Mouse (Mus musculus): ENCODE results near the gene Camk1d.

Gene Camk1d

DNA sequence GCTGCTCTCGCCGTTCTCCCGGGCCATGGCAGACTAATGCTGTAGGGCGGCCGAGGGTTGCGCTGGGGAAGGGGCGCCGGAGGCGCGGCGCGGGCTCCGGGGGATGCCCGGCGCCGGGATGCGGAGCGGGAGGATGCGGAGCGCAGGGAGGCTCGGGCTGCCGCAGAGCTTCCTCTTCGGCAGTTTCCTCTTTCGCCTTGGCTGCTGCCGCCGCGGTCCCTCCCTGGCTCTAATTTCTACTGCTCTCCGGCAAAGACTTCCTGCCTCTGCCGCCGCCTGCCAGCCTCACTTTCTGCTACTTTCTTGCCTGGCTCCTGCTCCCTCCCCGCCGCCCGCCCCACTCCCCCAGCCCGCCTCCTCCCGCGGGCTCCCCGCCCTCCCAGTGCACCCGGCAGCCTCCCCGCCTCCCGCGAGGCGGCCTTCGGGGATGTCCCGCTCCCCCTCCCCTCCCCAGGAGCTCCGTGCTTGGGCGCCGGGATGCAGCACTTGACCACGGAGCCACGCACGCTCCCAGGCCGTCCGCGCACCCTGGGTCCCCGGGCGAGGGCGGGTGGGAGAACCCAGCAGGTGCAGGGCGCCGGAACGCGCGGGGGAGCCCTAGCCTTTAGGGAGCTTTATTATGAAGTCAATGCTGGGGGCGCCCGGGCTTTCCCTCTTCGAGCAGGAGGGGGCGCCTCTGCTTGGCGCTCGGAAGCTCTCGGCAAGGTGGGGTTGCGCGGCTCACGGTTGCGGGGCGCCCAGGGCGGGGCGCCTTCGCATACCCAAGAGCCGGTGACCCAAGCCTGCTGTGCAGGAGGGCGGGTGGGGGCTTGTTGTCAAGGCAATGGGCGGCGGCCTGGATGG is at the start of gene Camk1d:
Camk1d (minus strand) TSS at position 305 of the 843 bp plus-strand sequence.
- DNase-seq = peak; percentile 86

DNA sequence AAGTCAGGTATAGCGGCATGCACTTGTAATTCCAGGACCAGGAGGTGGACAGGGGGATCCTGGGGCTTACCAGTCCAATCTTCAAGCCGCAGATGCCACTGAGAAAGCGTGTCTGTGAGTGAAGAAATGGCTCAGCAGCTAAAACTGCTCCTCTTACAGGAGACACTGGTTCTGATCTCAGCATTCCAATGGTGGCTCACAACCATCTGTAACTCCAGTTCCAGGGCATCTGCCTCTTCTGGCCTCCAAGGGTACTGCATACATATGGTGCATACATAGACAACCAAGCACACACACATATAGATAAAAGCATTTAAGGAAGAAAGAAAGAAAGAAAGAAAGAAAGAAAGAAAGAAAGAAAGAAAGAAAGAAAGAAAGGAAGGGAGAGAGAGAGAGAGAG is 47.7 kb upstream of the Camk1d start:
- no peak for DNase-seq

GRCm38 (mm10) chr2:5760479-5761008 is 46.2 kb upstream of the Camk1d start:
- DNase-seq = no peak

GRCm38 (mm10) chr2:5758569-5758968 is 44.3 kb upstream of the Camk1d start:
- no peak for DNase-seq

- DNase-seq = no peak
These were observed 36.6 kb upstream of the Camk1d start for GRCm38 (mm10) chr2:5750872-5751271.

DNA sequence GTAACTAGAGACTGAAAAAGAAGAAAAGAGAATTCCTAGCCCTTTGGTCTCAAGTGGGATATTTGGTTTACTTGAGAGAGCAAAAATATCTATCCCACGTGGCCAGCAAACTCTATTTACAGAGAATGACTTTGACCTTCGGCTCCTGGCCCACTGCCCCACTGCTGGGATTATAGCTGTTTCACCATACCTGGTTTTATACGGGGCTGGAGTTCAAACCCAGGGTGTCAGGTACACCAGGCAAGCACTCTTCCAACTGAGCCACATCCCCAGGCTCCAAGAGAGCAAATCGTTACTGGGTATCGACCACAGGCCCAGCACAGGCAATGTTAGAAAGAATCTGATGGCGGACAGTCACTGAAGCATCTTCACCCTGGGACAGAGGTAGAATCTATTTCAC is 34.9 kb upstream of the Camk1d start:
- no peak for DNase-seq

DNA sequence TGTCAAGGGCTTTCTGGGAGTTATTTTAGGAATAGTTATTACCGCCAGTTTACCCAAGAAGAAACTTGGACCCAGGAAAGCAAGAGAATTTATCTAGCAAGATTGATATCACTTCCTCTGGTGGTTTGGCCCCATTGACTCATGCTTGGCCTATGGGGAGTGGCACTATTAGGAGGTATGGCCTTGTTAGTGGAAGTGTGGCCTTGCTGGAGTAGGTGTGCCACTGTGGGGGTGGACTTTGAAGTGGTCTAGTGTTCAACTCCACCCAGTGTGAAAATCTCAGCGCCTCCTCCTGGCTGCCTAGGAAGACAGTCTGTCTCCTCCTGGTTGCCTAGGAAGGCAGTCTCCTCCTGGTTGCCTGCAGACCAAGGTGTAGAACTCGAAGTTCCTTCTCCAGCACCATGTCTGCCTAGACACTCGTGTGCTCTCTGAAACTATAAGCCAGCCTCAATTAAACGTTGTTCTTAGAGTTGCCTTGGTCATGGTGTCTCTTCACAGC is 33.3 kb upstream of the Camk1d start:
- DNase-seq = no peak

GRCm38 (mm10) chr2:5746529-5746928 is 32.2 kb upstream of the Camk1d start:
- no peak for DNase-seq

- no peak for DNase-seq
These were observed 29.6 kb upstream of the Camk1d start for GRCm38 (mm10) chr2:5743886-5744285.

DNA sequence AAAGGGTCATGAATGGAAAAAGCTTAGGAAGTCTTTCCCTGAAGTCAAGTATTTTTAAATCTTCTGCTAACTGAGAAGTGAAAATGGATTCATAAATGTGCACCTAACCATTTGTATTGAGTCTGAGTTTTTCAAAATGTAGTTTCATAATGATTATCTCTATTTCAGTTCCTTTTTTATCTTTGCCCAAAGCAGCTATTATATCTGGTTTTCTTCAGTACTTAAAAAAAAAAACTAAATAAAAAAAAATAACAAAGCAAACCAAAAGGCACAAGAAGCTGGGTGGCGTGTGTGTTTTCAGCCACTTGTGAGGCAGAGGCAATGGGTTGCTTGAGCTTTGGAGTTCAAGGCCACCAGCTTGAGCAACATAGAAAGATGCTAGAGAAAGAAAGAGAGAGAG is 26.6 kb upstream of the Camk1d start:
- DNase-seq = no peak

DNA sequence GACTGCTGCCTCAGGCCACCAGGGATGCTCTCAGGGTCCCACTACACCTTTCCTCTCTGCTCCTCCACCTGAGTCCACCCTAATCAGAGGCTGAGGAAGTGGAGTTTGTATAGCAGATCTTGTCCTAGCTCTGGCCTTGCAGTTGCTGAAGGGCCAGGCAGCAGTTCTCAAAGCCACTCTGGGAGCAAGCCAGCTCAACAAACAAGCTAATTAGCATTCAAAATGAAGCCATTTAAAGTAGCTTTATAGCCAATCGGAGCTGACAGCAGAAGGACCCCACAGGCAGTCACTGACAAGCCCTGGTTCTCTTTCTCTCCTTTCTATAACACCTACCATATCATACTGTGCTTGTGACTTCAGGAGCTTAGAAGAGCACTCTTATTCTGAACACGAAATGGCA is 21.6 kb upstream of the Camk1d start:
- no peak for DNase-seq

DNA sequence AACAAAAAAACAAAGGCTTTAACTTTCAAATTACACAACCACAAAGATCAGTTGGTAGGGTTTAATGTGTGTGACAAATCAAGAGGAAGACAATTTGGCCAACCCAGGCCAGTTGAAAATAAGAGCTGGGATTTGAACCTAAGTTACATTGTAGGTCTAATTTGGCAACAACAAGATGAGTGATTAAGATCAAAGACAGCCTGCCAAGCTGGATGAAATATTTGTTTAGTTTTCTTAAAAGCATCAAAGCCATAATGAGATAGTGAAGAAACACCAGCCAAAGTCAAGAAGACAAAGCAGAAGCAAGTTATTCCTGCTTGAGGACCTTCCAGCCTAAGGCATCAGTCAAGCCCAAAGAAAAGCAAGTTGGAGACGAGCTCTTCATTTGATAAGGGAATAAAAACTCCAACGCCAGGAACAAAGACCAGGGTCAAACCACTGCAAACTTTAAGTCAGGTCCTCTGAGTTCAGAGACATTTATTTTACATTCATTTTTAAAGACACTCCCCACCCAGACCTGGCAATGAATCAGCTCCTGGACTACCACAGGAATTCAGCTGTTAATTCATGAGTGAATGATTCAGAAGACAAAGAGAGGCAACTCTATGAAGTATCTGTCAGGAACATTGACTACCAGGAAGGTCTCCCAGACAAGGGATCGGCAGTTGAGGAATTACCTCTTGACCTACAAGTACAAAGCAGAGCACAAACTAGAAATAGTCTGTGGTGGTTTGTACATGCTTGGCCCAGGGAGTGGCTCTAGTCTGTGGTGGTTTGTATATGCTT is 19.2 kb upstream of the Camk1d start:
- no peak for DNase-seq

DNA sequence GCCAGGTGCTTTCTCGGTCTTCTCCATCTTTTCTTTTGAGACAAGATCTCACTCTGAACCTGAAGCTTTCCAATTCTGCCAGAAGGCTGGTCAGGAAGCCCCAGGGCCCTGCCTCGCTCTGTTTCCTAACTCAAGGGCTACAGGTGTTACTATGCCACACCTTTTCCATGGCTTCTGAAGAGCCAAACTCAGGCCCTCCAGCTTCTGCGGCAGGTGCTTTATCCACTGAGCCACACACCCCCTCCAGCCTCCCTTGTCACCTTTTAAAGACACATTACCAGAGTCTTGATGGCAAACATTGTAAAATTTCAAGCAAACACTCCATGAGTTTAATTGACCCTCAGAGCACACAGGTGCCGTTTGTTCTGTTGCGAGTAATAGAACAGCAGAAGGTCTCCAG is 17.7 kb upstream of the Camk1d start:
- DNase-seq = no peak

GRCm38 (mm10) chr2:5730364-5730792 is 16.1 kb upstream of the Camk1d start:
- peak; percentile 41 for DNase-seq

- no peak for DNase-seq
These were observed 15.6 kb upstream of the Camk1d start for GRCm38 (mm10) chr2:5729931-5730330.

- peak; percentile 79 for DNase-seq
These were observed 10.8 kb upstream of the Camk1d start for GRCm38 (mm10) chr2:5725028-5725701.

GRCm38 (mm10) chr2:5717675-5718074 is 3.4 kb upstream of the Camk1d start:
- no peak for DNase-seq

- no peak for DNase-seq
These were observed 1.2 kb upstream of the Camk1d start for GRCm38 (mm10) chr2:5715544-5715943.

DNA sequence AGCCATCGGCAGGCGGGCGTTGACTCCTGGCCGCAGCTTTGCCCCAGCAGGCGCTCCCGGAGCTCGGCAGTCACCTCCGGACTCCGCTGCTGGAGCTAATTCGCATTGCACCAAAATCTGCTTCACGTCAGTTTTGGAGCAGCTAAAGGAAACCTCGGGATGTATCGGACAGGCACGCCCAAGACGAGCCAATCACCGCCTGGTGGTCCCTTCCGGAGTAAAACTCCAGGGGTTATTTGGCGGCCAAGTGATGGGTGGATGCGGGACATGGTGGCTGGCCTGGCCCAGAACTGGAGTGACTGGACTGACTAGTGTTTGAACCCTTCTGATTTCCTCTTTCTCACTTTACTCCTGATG is 717 bp upstream of the Camk1d start:
- no peak for DNase-seq

DNA sequence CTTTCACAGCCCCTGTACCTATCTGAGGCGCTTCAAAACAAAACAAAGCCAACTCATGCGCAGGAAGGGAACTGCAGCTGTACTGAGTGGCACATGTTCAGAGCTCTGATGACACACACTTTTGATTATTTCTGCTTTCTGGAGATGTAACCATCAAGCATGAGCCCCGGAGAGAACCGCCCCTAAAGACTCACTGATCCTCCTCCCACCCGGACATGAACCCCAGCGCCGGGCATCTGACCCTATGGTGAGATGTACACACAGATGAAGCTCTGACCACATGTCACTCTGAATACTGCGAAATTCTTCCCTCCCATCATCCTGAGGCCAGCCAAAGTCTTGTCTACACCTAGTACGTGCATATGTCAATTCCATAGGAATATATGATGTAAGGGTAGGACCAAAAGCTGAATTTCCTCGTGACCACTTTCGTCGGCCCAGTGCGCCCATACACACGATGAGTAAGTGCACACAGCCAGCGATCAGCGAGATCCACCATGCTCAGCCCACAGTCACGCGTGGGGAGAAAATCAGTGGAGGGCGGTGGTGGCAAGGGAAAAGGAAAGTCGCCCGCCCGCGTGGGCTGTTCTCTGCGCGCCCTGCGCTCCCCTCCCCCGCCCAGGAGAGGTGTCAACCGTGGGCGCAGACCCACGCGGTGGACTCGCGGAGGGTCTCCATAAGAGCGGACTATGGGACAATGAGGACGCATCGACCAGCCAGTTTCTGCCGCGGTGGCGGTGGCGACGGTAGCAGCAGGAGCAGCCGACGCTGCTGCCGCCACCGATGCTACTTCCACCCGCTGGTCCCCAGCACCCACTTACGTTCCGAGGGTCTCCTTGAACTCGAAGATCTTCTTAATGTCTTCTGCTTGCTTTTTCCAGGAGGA is 747 bp downstream of the Camk1d start:
- peak; percentile 58 for DNase-seq

DNA sequence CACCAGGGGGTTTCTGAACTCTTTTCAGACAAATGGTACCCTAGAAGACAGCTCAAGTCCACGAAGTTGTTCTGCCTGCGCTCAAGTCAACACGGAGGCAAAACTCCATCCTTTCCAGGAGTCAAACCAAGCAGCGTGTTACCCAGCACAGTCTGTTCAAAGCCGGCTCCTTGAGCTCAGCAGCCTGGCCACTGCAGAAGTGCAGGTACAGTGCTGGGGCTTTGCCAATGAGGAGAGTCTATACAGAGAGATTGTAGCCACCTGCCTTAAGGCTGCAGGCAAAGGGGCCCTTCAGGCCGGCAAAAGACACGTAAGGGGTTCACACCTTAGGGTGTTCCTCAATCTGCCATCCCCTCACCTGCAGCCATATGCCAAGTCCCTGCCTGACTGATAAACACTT is 2.1 kb downstream of the Camk1d start:
- no peak for DNase-seq

DNA sequence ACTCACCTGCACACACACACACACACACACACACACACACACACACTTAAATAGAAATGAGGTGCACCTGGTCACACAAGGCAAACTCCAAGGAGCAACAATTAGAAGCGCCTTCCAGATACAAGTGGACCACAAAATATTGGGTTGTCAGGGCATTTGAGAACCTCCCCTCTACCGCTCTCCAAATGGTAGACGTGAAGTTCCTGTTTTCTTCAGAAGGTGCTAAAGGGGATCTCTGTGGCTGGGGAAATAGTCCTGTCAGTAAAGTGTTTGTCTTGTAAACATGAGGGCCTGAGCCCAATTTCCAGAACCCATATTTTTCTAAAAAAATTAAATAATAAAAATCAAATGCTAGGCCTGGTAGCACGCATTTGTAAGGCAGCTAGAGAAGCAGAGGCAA is 4.4 kb downstream of the Camk1d start:
- DNase-seq = no peak

Measured in retina, postnatal 1 day (tissue).